In genomic region chr10:80656130-80656862, GRCm38 (mm10) we compare ENCODE assay signal across 8 mouse cellular contexts. TPM values are rescaled to one million over a fixed set of nuclear protein-coding genes. Genes with fewer than 3 reads are reported as not detected.
DNase-seq lines count a peak whose midpoint lies in the region; ATAC-seq and TF ChIP-seq lines count a peak whose summit lies in the region.

No protein-coding gene starts in this region.

- peaks cover 36% of the 10 kb centered on the region for H3K36me3 ChIP-seq in E14TG2a.4 (ENCODE audit: insufficient read depth, low read length)
- peaks cover 8% of the 10 kb centered on the region; the same call in 1 of the 2 replicates for H3K36me3 ChIP-seq in forebrain, embryonic 12.5 days (replicated peaks)
- H3K36me3 ChIP-seq in liver, postnatal 0 days (replicated peaks; ENCODE audit: insufficient read depth, low read length), result no peaks in the 10 kb centered on the region
- peaks cover 4% of the 10 kb centered on the region; the same call in 1 of the 2 replicates for H3K36me3 ChIP-seq in neural tube, embryonic 14.5 days (ENCODE audit: control insufficient read depth, insufficient read depth, low read length)

- peak overlapping the region; percentile 92 for H3K27ac ChIP-seq in forebrain, embryonic 12.5 days
- peak overlapping the region; percentile 82 for H3K27ac ChIP-seq in liver, postnatal 0 days (ENCODE audit: low read depth)
- peak overlapping the region; percentile 89 for H3K27ac ChIP-seq in neural tube, embryonic 14.5 days (ENCODE audit: low read depth, low read length)

- H3K4me2 ChIP-seq in forebrain, embryonic 12.5 days, result peak overlapping the region; percentile 98
- peak overlapping the region; percentile 97 for H3K4me2 ChIP-seq in liver, postnatal 0 days (ENCODE audit: low read depth, low read length)
- peak overlapping the region; percentile 91 for H3K4me2 ChIP-seq in neural tube, embryonic 14.5 days (ENCODE audit: low read depth, low read length)

- peak; percentile 95 for DNase-seq in c-Kit-positive CD71-positive TER-119-positive erythroid progenitor cells, embryonic 14.5 days (ENCODE audit: low spot score)
- DNase-seq in heart, postnatal 10 days, result peak; percentile 96 to 97
- peak; percentile 98 for DNase-seq in large intestine, adult 2 months (ENCODE audit: low read depth, low spot score)
- DNase-seq in liver, postnatal 0 days, result peak; percentile 99
- DNase-seq in testis, postnatal 10 days (ENCODE audit: low spot score), result peak; percentile 100

- under 1% methylated on average over 65 of the region's 72 CpGs for WGBS in forebrain, embryonic 12.5 days
- 1% methylated on average over 72 of the region's 72 CpGs for WGBS in large intestine, adult 2 months
- WGBS in liver, postnatal 0 days (ENCODE audit: insufficient replicate concordance), result 1% methylated on average over 52 of the region's 72 CpGs
- under 1% methylated on average over 72 of the region's 72 CpGs for WGBS in neural tube, embryonic 14.5 days

- peak overlapping the region; percentile 93 for H3K9ac ChIP-seq in forebrain, embryonic 12.5 days
- H3K9ac ChIP-seq in liver, postnatal 0 days (replicated peaks), result peak overlapping the region; percentile 93
- H3K9ac ChIP-seq in neural tube, embryonic 14.5 days (replicated peaks; ENCODE audit: low read depth, low read length), result peak overlapping the region; percentile 97

- H3K9me3 ChIP-seq in E14TG2a.4 (ENCODE audit: low read length), result no peaks in the 10 kb centered on the region
- no peaks in the 10 kb centered on the region for H3K9me3 ChIP-seq in forebrain, embryonic 12.5 days
- no peaks in the 10 kb centered on the region for H3K9me3 ChIP-seq in liver, postnatal 0 days (ENCODE audit: low read length)
- no peaks in the 10 kb centered on the region for H3K9me3 ChIP-seq in neural tube, embryonic 14.5 days (ENCODE audit: control insufficient read depth, low read length)

- TF ChIP-seq CTCF in E14TG2a.4 (conservative IDR thresholded peaks at IDR 0.05; ENCODE audit: low read length), result no peak
- no peak for TF ChIP-seq CTCF in liver, postnatal 0 days (IDR thresholded peaks at IDR 0.05; ENCODE audit: low read depth)

- peak overlapping the region; percentile 93 for H3K4me3 ChIP-seq in E14TG2a.4 (replicated peaks; ENCODE audit: low read length)
- H3K4me3 ChIP-seq in forebrain, embryonic 12.5 days (replicated peaks), result peak overlapping the region; percentile 95
- peak overlapping the region; percentile 91 for H3K4me3 ChIP-seq in liver, postnatal 0 days (ENCODE audit: low read depth, low read length)
- peak overlapping the region; percentile 83 for H3K4me3 ChIP-seq in neural tube, embryonic 14.5 days (ENCODE audit: low read depth, low read length)

- peak; percentile 89 for ATAC-seq in forebrain, embryonic 12.5 days (ENCODE audit: low FRiP score)
- peak; percentile 84 for ATAC-seq in liver, postnatal 0 days
- ATAC-seq in neural tube, embryonic 14.5 days (ENCODE audit: low read depth), result peak; percentile 86

- intact Hi-C loops in heart, postnatal 10 days (cut with DNase I), result no loop called here

- H3K4me1 ChIP-seq in E14TG2a.4 (replicated peaks; ENCODE audit: low read depth, low read length), result peaks cover 85% of the 10 kb centered on the region
- H3K4me1 ChIP-seq in forebrain, embryonic 12.5 days, result peaks cover 37% of the 10 kb centered on the region
- peaks cover 31% of the 10 kb centered on the region for H3K4me1 ChIP-seq in liver, postnatal 0 days (ENCODE audit: insufficient read depth)
- peaks cover 18% of the 10 kb centered on the region for H3K4me1 ChIP-seq in neural tube, embryonic 14.5 days (ENCODE audit: control insufficient read depth, insufficient read depth, low read length)

- TF ChIP-seq EP300 in liver, postnatal 0 days (IDR thresholded peaks at IDR 0.05; ENCODE audit: low read depth), result no peak

- no peaks in the 10 kb centered on the region for H3K27me3 ChIP-seq in E14TG2a.4 (ENCODE audit: insufficient read depth, low read length)
- H3K27me3 ChIP-seq in forebrain, embryonic 12.5 days, result no peaks in the 10 kb centered on the region
- H3K27me3 ChIP-seq in liver, postnatal 0 days (ENCODE audit: insufficient read depth, low read length), result no peaks in the 10 kb centered on the region
- H3K27me3 ChIP-seq in neural tube, embryonic 14.5 days (ENCODE audit: control insufficient read depth, insufficient read depth, low read length), result no peaks in the 10 kb centered on the region

RNA-seq across cellular contexts. Expression of gene Btbd2, which starts 0.6 kb away (rescaled TPM):
- 84.3 and 85.1 TPM in 2 replicates for polyA plus RNA-seq in forebrain, embryonic 12.5 days (2016; fragmentation: Nextera tagmentation; extraction: Ambion mirVana)
- 10 to 100 TPM; 42.2 to 46.4 TPM for total RNA-seq in heart, postnatal 10 days (2021)
- polyA plus RNA-seq in large intestine, adult 2 months (2012; rRNA removed), result 49.0 and 56.2 TPM in 2 replicates
- polyA plus RNA-seq in liver, postnatal 0 days (2015; fragmentation: Nextera tagmentation; extraction: Ambion mirVana), result 10.7 and 11.5 TPM in 2 replicates
- polyA plus RNA-seq in neural tube, embryonic 14.5 days (2014; fragmentation: Nextera tagmentation; extraction: Ambion mirVana), result 75.0 and 79.7 TPM in 2 replicates

RNA-seq across cellular contexts. Expression of gene Mknk2, which starts 21.6 kb away (rescaled TPM):
- 74.4 and 75.4 TPM in 2 replicates for polyA plus RNA-seq in forebrain, embryonic 12.5 days (2016; fragmentation: Nextera tagmentation; extraction: Ambion mirVana)
- total RNA-seq in heart, postnatal 10 days (2021), result 100 to 1,000 TPM; 143 to 159 TPM
- 112 and 121 TPM in 2 replicates for polyA plus RNA-seq in large intestine, adult 2 months (2012; rRNA removed)
- polyA plus RNA-seq in liver, postnatal 0 days (2015; fragmentation: Nextera tagmentation; extraction: Ambion mirVana), result 45.8 and 46.1 TPM in 2 replicates
- 43.1 and 57.3 TPM in 2 replicates for polyA plus RNA-seq in neural tube, embryonic 14.5 days (2014; fragmentation: Nextera tagmentation; extraction: Ambion mirVana)

RNA-seq across cellular contexts. Expression of gene Csnk1g2, which starts 33.7 kb away (rescaled TPM):
- polyA plus RNA-seq in forebrain, embryonic 12.5 days (2016; fragmentation: Nextera tagmentation; extraction: Ambion mirVana), result 146 and 161 TPM in 2 replicates
- total RNA-seq in heart, postnatal 10 days (2021), result 100 to 1,000 TPM; 137 to 141 TPM
- 184 and 212 TPM in 2 replicates for polyA plus RNA-seq in large intestine, adult 2 months (2012; rRNA removed)
- polyA plus RNA-seq in liver, postnatal 0 days (2015; fragmentation: Nextera tagmentation; extraction: Ambion mirVana), result 41.4 and 45.8 TPM in 2 replicates
- polyA plus RNA-seq in neural tube, embryonic 14.5 days (2014; fragmentation: Nextera tagmentation; extraction: Ambion mirVana), result 50.3 and 76.8 TPM in 2 replicates

RNA-seq across cellular contexts. Expression of gene Mob3a, which starts 45.5 kb away (rescaled TPM):
- polyA plus RNA-seq in forebrain, embryonic 12.5 days (2016; fragmentation: Nextera tagmentation; extraction: Ambion mirVana), result 52.4 and 54.1 TPM in 2 replicates
- total RNA-seq in heart, postnatal 10 days (2021), result 10 to 100 TPM; 10.1 to 11.3 TPM
- 39.2 and 40.8 TPM in 2 replicates for polyA plus RNA-seq in large intestine, adult 2 months (2012; rRNA removed)
- 14.7 and 17.3 TPM in 2 replicates for polyA plus RNA-seq in liver, postnatal 0 days (2015; fragmentation: Nextera tagmentation; extraction: Ambion mirVana)
- polyA plus RNA-seq in neural tube, embryonic 14.5 days (2014; fragmentation: Nextera tagmentation; extraction: Ambion mirVana), result 42.0 and 48.6 TPM in 2 replicates

RNA-seq across cellular contexts. Expression of gene Izumo4, which starts 45.7 kb away (rescaled TPM):
- 20.6 and 21.6 TPM in 2 replicates for polyA plus RNA-seq in forebrain, embryonic 12.5 days (2016; fragmentation: Nextera tagmentation; extraction: Ambion mirVana)
- total RNA-seq in heart, postnatal 10 days (2021), result 1 to 10 TPM; 2.9 to 4.1 TPM
- polyA plus RNA-seq in large intestine, adult 2 months (2012; rRNA removed), result 22.8 and 30.0 TPM in 2 replicates
- 7.9 and 10.4 TPM in 2 replicates for polyA plus RNA-seq in liver, postnatal 0 days (2015; fragmentation: Nextera tagmentation; extraction: Ambion mirVana)
- 24.9 and 29.5 TPM in 2 replicates for polyA plus RNA-seq in neural tube, embryonic 14.5 days (2014; fragmentation: Nextera tagmentation; extraction: Ambion mirVana)

Comparison
In these comparisons a context has a peak if more than half of its experiments do, and no peak if none do; other contexts are left out.
1. Peak in every context shown above with its lines: DNase-seq, ATAC-seq, H3K4me3 ChIP-seq and H3K27ac ChIP-seq.